Mouse (Mus musculus): ENCODE measurements around the gene Flna. TPM values are rescaled to one million over a fixed set of nuclear protein-coding genes. Genes with fewer than 3 reads are reported as not detected.
A peak's percentile ranks its signal among the peaks of the same experiment; 100 is the strongest.

Flna gene
- polyA plus RNA-seq, 1 experiment: 288 TPM

DNA sequence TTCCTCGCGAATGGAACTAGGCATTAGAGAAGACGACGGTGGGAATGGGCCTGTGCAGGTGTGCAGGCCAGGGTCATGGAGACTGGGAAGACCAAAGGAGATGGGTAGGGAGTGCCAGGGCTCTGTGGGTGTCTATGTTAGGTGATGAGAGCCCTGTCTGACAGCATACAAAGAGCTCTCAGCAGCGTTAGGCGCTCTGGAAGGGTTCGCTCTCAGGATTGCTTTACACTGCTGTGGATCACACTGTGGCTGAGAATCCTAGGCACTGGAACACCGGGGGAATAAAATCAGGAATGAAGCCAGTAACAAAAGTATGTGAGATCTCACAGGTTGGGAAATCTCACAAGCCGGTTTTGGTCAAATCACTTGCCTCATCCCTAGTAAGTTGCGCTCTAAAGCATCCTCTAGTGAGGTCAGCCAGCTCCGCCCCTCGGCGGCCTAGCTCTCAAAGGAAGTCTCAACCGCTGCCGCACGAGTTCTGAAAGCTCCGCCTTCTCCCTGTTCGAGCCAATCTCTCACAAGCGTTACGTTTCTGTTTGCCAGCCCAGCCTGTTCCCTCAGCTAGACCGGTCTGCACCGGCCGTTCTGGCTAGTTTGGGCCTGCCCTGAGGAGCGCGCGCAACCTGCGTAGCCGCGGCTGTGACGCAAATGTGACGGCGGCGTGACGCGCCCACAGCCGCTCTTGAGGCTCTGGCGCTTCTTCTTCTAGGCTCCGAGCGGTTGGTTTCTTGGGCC lies 4.7 kb upstream of the Flna start, which contains the start of gene Emd:
Emd (plus strand) TSS at position 535 of the 735 bp plus-strand sequence.
- no peaks in the 10 kb centered on the region for H3K4me1 ChIP-seq (ENCODE audit: control insufficient read depth, insufficient read depth, low read length)
- peak within 1 kb of the TSS; percentile 93 for H3K4me3 ChIP-seq (ENCODE audit: low read depth, low read length)
- H3K27ac ChIP-seq (ENCODE audit: insufficient read depth, low read length): peak within 1 kb of the TSS; percentile 68
- peaks cover 17% of the 10 kb centered on the region for H3K36me3 ChIP-seq (ENCODE audit: control insufficient read depth, insufficient read depth, low read length, poor library complexity, severe bottlenecking)
- H3K27me3 ChIP-seq (ENCODE audit: control insufficient read depth, insufficient read depth, low read length, poor library complexity, severe bottlenecking): no peaks in the 10 kb centered on the region
- H3K9ac ChIP-seq (ENCODE audit: low read depth, poor library complexity, severe bottlenecking): peak within 1 kb of the TSS; percentile 71
- H3K9me3 ChIP-seq (replicated peaks; ENCODE audit: control insufficient read depth, insufficient read depth, low read length, poor library complexity, severe bottlenecking): no peaks in the 10 kb centered on the region
- TF ChIP-seq EP300 (IDR thresholded peaks at IDR 0.05; ENCODE audit: insufficient read depth, low read depth, low read length) (no peak), POLR2A (IDR thresholded peaks at IDR 0.05; ENCODE audit: insufficient read depth, low read length) (no peak), CTCF (IDR thresholded peaks at IDR 0.05; ENCODE audit: low read depth, low read length) (no peak)

DNA sequence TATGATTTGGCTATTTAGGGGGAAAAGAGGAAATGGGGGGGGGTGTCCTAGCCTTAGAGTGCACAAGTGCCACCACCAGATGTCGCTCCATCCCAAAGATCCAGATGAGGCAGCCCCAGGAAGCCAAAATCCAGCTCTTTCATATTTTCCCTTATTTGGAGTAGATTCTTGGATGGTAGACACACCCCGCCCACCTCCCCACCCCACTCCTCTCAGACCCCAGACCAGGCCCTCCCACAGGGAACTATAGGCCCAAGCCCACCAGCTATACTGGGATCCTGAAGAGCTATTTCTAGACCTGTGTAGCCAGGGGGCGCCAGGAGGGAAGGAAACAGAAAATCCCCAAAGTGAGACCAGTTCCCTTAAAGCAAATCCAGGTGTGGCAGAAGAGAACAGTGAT lies 969 bp downstream of the Flna start:
- H3K27me3 ChIP-seq (ENCODE audit: control insufficient read depth, insufficient read depth, low read length, poor library complexity, severe bottlenecking): no peaks in the 10 kb centered on the region
- H3K4me3 ChIP-seq (ENCODE audit: low read depth, low read length): no peak overlapping the region
- H3K36me3 ChIP-seq (ENCODE audit: control insufficient read depth, insufficient read depth, low read length, poor library complexity, severe bottlenecking): no peaks in the 10 kb centered on the region
- H3K9me3 ChIP-seq (replicated peaks; ENCODE audit: control insufficient read depth, insufficient read depth, low read length, poor library complexity, severe bottlenecking): no peaks in the 10 kb centered on the region
- no peak for TF ChIP-seq EP300 (IDR thresholded peaks at IDR 0.05; ENCODE audit: insufficient read depth, low read depth, low read length)
- TF ChIP-seq POLR2A (IDR thresholded peaks at IDR 0.05; ENCODE audit: insufficient read depth, low read length): no peak
- TF ChIP-seq CTCF (IDR thresholded peaks at IDR 0.05; ENCODE audit: low read depth, low read length): no peak
- no peak overlapping the region for H3K27ac ChIP-seq (ENCODE audit: insufficient read depth, low read length)
- no peaks in the 10 kb centered on the region for H3K4me1 ChIP-seq (ENCODE audit: control insufficient read depth, insufficient read depth, low read length)
- peak overlapping the region; percentile 64; the same call in 1 of the 2 replicates for H3K9ac ChIP-seq (ENCODE audit: low read depth, poor library complexity, severe bottlenecking)

DNA sequence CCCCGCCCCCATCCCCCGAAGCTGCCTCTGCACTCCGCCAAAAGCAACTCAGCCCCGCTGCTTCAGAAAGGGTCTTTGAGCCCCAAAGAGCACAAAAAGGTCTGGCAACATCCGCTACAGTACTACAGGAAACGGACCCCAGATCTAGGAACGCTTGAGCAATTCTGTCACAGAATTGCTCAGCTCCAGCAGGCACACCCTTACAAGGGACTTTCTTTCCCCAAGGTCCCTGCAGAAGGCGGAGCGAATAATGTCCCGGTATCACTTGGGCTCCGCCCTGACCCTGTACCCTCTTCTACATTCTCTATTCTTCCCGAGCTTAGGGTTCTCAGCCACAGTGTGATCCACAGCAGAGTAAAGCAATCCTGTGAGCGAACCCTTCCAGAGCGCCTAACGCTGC lies 2.9 kb downstream of the Flna start:
- peaks cover 17% of the 10 kb centered on the region for H3K36me3 ChIP-seq (ENCODE audit: control insufficient read depth, insufficient read depth, low read length, poor library complexity, severe bottlenecking)
- no peak overlapping the region for H3K27ac ChIP-seq (ENCODE audit: insufficient read depth, low read length)
- H3K9me3 ChIP-seq (replicated peaks; ENCODE audit: control insufficient read depth, insufficient read depth, low read length, poor library complexity, severe bottlenecking): no peaks in the 10 kb centered on the region
- no peaks in the 10 kb centered on the region for H3K4me1 ChIP-seq (ENCODE audit: control insufficient read depth, insufficient read depth, low read length)
- no peaks in the 10 kb centered on the region for H3K27me3 ChIP-seq (ENCODE audit: control insufficient read depth, insufficient read depth, low read length, poor library complexity, severe bottlenecking)
- 0 out of 2 replicates have a peak overlapping the region, but pooled peaks have one; percentile 37 for H3K9ac ChIP-seq (ENCODE audit: low read depth, poor library complexity, severe bottlenecking)
- H3K4me3 ChIP-seq (ENCODE audit: low read depth, low read length): peak overlapping the region; percentile 84
- no peak for TF ChIP-seq POLR2A (IDR thresholded peaks at IDR 0.05; ENCODE audit: insufficient read depth, low read length)
- TF ChIP-seq CTCF (IDR thresholded peaks at IDR 0.05; ENCODE audit: low read depth, low read length): no peak
- no peak for TF ChIP-seq EP300 (IDR thresholded peaks at IDR 0.05; ENCODE audit: insufficient read depth, low read depth, low read length)

DNA sequence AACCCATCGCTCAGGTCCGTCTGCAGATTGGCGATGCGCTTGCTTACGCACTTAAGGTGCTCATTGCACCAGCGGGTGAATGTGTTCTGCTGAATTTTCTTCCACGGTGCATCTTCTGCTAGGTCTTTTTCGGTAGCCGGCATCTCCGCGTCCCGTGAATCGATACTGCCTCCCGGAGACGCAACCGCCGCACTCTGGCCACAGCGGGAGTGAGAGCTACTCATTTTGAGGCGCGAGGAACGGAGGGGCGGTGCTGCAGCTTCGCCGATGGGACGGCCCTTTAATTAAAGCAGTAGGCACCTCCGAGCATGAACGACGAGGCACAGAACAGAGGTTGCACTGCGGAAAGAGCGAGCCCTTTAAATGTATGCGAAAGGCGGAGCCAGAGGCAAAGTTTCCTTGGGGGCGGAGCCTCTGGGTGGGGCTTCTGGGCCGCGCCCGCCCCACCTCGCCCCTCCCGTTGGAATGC lies 3.4 kb downstream of the Flna start:
- Histone ChIP-seq H3K9ac (ENCODE audit: low read depth, poor library complexity, severe bottlenecking) (peak overlapping the region; percentile 71), H3K4me1 (ENCODE audit: control insufficient read depth, insufficient read depth, low read length) (no peaks in the 10 kb centered on the region), H3K9me3 (replicated peaks; ENCODE audit: control insufficient read depth, insufficient read depth, low read length, poor library complexity, severe bottlenecking) (no peaks in the 10 kb centered on the region), H3K27ac (ENCODE audit: insufficient read depth, low read length) (peak overlapping the region; percentile 85), H3K4me3 (ENCODE audit: low read depth, low read length) (peak overlapping the region; percentile 98), H3K27me3 (ENCODE audit: control insufficient read depth, insufficient read depth, low read length, poor library complexity, severe bottlenecking) (no peaks in the 10 kb centered on the region), H3K36me3 (ENCODE audit: control insufficient read depth, insufficient read depth, low read length, poor library complexity, severe bottlenecking) (peaks cover 20% of the 10 kb centered on the region)
- no peak for TF ChIP-seq CTCF (IDR thresholded peaks at IDR 0.05; ENCODE audit: low read depth, low read length)
- TF ChIP-seq EP300 (IDR thresholded peaks at IDR 0.05; ENCODE audit: insufficient read depth, low read depth, low read length): no peak
- no peak for TF ChIP-seq POLR2A (IDR thresholded peaks at IDR 0.05; ENCODE audit: insufficient read depth, low read length)

DNA sequence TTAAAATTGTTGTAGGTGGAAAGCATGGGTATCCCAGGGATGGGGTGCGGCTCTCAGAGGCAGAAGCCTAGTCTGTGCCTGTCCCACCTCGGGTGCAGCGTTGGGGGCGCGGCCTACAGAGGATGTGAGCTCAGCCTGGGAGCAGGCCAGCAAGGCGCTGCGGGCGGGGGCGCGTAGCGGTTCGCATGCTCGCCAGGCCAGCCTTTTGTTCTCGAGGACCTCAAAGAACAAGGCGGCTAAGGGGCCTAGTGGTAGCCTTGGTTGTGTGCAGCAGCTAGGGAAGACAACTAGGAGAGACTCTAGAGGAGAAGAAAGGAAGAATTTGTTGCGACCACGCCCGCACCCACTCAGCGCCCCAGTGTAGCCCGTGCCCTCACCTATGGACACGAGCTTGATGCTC lies 3.9 kb downstream of the Flna start:
- Histone ChIP-seq H3K4me3 (ENCODE audit: low read depth, low read length) (peak overlapping the region; percentile 98), H3K27me3 (ENCODE audit: control insufficient read depth, insufficient read depth, low read length, poor library complexity, severe bottlenecking) (no peaks in the 10 kb centered on the region), H3K27ac (ENCODE audit: insufficient read depth, low read length) (peak overlapping the region; percentile 85), H3K4me1 (ENCODE audit: control insufficient read depth, insufficient read depth, low read length) (no peaks in the 10 kb centered on the region), H3K36me3 (ENCODE audit: control insufficient read depth, insufficient read depth, low read length, poor library complexity, severe bottlenecking) (peaks cover 25% of the 10 kb centered on the region), H3K9me3 (replicated peaks; ENCODE audit: control insufficient read depth, insufficient read depth, low read length, poor library complexity, severe bottlenecking) (no peaks in the 10 kb centered on the region), H3K9ac (ENCODE audit: low read depth, poor library complexity, severe bottlenecking) (peak overlapping the region; percentile 71)
- TF ChIP-seq EP300 (IDR thresholded peaks at IDR 0.05; ENCODE audit: insufficient read depth, low read depth, low read length) (no peak), CTCF (IDR thresholded peaks at IDR 0.05; ENCODE audit: low read depth, low read length) (no peak), POLR2A (IDR thresholded peaks at IDR 0.05; ENCODE audit: insufficient read depth, low read length) (no peak)

DNA sequence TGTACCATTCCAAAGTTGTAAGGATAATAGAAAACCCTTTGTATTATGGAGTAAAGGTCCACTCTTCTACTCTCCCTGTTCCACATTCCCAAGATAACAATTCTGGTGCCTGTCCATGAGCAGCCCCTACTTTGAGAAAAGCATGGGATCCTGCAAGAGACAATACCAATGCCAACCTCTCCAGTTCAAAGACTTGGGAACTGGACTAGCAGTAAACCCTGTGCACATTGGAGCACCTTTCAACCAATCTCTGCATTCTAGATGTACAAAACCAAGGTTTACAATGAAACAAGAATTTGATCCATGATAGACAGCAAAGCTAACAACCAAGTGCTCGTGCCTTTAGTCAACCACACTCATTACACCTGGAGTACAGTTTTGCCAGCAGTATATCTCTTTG lies 4.5 kb downstream of the Flna start:
- H3K4me3 ChIP-seq (ENCODE audit: low read depth, low read length): peak overlapping the region; percentile 98; the same call in 1 of the 2 replicates
- peaks cover 25% of the 10 kb centered on the region for H3K36me3 ChIP-seq (ENCODE audit: control insufficient read depth, insufficient read depth, low read length, poor library complexity, severe bottlenecking)
- no peaks in the 10 kb centered on the region for H3K9me3 ChIP-seq (replicated peaks; ENCODE audit: control insufficient read depth, insufficient read depth, low read length, poor library complexity, severe bottlenecking)
- peak overlapping the region; percentile 64 for H3K27ac ChIP-seq (ENCODE audit: insufficient read depth, low read length)
- H3K9ac ChIP-seq (ENCODE audit: low read depth, poor library complexity, severe bottlenecking): peak overlapping the region; percentile 71
- H3K4me1 ChIP-seq (ENCODE audit: control insufficient read depth, insufficient read depth, low read length): no peaks in the 10 kb centered on the region
- H3K27me3 ChIP-seq (ENCODE audit: control insufficient read depth, insufficient read depth, low read length, poor library complexity, severe bottlenecking): no peaks in the 10 kb centered on the region
- TF ChIP-seq CTCF (IDR thresholded peaks at IDR 0.05; ENCODE audit: low read depth, low read length) (no peak), EP300 (IDR thresholded peaks at IDR 0.05; ENCODE audit: insufficient read depth, low read depth, low read length) (no peak), POLR2A (IDR thresholded peaks at IDR 0.05; ENCODE audit: insufficient read depth, low read length) (no peak)

All from ES-Bruce4 (cell line).